Mouse (Mus musculus) brown adipose tissue, adult 24 weeks (tissue): Measurements from ENCODE around the gene Arhgap25. TPM values are rescaled to one million over a fixed set of nuclear protein-coding genes. Genes with fewer than 3 reads are reported as not detected.
"Not testable (repeated sequence)": the region's sequence is repeated elsewhere in the genome, so short reads cannot be mapped to it uniquely, and the experiment has no call there.

Experiments
- H3K27ac ChIP-seq: fragments of 200-500 bp; replicated peaks from 2 replicates; pipeline ENCODE4 v1.5.1; 2012; ENCODE audit warnings: low read depth, mild to moderate bottlenecking, low read length
- H3K4me1 ChIP-seq: fragments of 200-500 bp; 2 replicates; pipeline ENCODE4 v1.6.1; 2012; ENCODE audit warnings: low read length, mixed read lengths; ENCODE audit not compliant: control insufficient read depth, insufficient read depth, insufficient read length
- H3K4me3 ChIP-seq: fragments of 200-500 bp; 2 replicates; pipeline ENCODE4 v1.5.1; 2012; ENCODE audit warnings: low read depth, mild to moderate bottlenecking, low read length, moderate library complexity; ENCODE audit not compliant: insufficient read depth
- polyA plus RNA-seq: library from polyadenylated mRNA; stranded (reverse); fragments of >200 nt; gene quantifications from 2 replicates; pipeline ENCODE4 v1.2.4, GENCODE M21; 2012; ENCODE audit not compliant: missing spikeins, insufficient read depth, insufficient read length

The Arhgap25 gene
- polyA plus RNA-seq, 1 experiment, result 1.5 TPM

GRCm38 (mm10) chr6:87502831-87503286 lies 30.2 kb downstream of the Arhgap25 start:
- Histone ChIP-seq H3K27ac (peak overlapping the region; percentile 43; the same call in 1 of the 2 replicates), H3K4me3 (no peak overlapping the region), H3K4me1 (no peaks in the 10 kb centered on the region; the same call in 1 of the 2 replicates)

- no peak overlapping the region for H3K4me3 ChIP-seq
- no peaks in the 10 kb centered on the region; the same call in 1 of the 2 replicates for H3K4me1 ChIP-seq
- peak overlapping the region; percentile 43; the same call in 1 of the 2 replicates for H3K27ac ChIP-seq
Measured at GRCm38 (mm10) chr6:87502411-87502810, 30.6 kb downstream of the Arhgap25 start.

GRCm38 (mm10) chr6:87500696-87501095 lies 32.4 kb downstream of the Arhgap25 start:
- peaks cover 3% of the 10 kb centered on the region for H3K4me1 ChIP-seq
- no peak overlapping the region for H3K27ac ChIP-seq
- no peak overlapping the region for H3K4me3 ChIP-seq

GRCm38 (mm10) chr6:87499791-87500190 lies 33.3 kb downstream of the Arhgap25 start:
- no peak overlapping the region for H3K27ac ChIP-seq
- peaks cover 3% of the 10 kb centered on the region for H3K4me1 ChIP-seq
- no peak overlapping the region for H3K4me3 ChIP-seq

- H3K27ac ChIP-seq, result peak overlapping the region; percentile 85
Measured at GRCm38 (mm10) chr6:87496143-87496542, 36.9 kb downstream of the Arhgap25 start.

GRCm38 (mm10) chr6:87494339-87494738 lies 38.7 kb downstream of the Arhgap25 start:
- H3K27ac ChIP-seq, result peak overlapping the region; percentile 7
- H3K4me3 ChIP-seq, result peak overlapping the region; percentile 67
- peaks cover 3% of the 10 kb centered on the region; the same call in 1 of the 2 replicates for H3K4me1 ChIP-seq

More at GRCm38 (mm10) chr6:87496143-87496542, 36.9 kb downstream of the Arhgap25 start:
- peak overlapping the region; percentile 67 for H3K4me3 ChIP-seq
- peaks cover 3% of the 10 kb centered on the region; the same call in 1 of the 2 replicates for H3K4me1 ChIP-seq

GRCm38 (mm10) chr6:87487657-87488426 lies 45.2 kb downstream of the Arhgap25 start:
- Histone ChIP-seq H3K4me1 (no peaks in the 10 kb centered on the region), H3K27ac (no peak overlapping the region), H3K4me3 (no peak overlapping the region)

GRCm38 (mm10) chr6:87484806-87485205 lies 48.3 kb downstream of the Arhgap25 start:
- Histone ChIP-seq H3K27ac (no peak overlapping the region), H3K4me3 (no peak overlapping the region), H3K4me1 (no peaks in the 10 kb centered on the region)

- no peak overlapping the region for H3K4me3 ChIP-seq
- H3K27ac ChIP-seq, result no peak overlapping the region
Measured at GRCm38 (mm10) chr6:87483900-87484289, 49.2 kb downstream of the Arhgap25 start.

GRCm38 (mm10) chr6:87483224-87483899 lies 49.7 kb downstream of the Arhgap25 start:
- Histone ChIP-seq H3K4me3 (no peak overlapping the region), H3K4me1 (no peaks in the 10 kb centered on the region), H3K27ac (no peak overlapping the region)

More at GRCm38 (mm10) chr6:87483900-87484289, 49.2 kb downstream of the Arhgap25 start:
- H3K4me1 ChIP-seq, result no peaks in the 10 kb centered on the region

- Histone ChIP-seq H3K4me1 (no peaks in the 10 kb centered on the region), H3K27ac (no peak overlapping the region), H3K4me3 (no peak overlapping the region)
Measured at GRCm38 (mm10) chr6:87479291-87479999, 53.6 kb downstream of the Arhgap25 start.

- Histone ChIP-seq H3K4me3 (no peak overlapping the region), H3K4me1 (no peaks in the 10 kb centered on the region), H3K27ac (no peak overlapping the region)
Measured at GRCm38 (mm10) chr6:87478847-87479246, 54.2 kb downstream of the Arhgap25 start.

GRCm38 (mm10) chr6:87475223-87475622 lies 57.8 kb downstream of the Arhgap25 start:
- Histone ChIP-seq H3K4me1 (no peaks in the 10 kb centered on the region), H3K27ac (no peak overlapping the region), H3K4me3 (no peak overlapping the region)

GRCm38 (mm10) chr6:87470098-87470497 lies 63.0 kb downstream of the Arhgap25 start:
- H3K27ac ChIP-seq, H3K4me1 ChIP-seq, H3K4me3 ChIP-seq: not testable (repeated sequence)

- Histone ChIP-seq H3K27ac (no peak overlapping the region), H3K4me3 (no peak overlapping the region), H3K4me1 (no peaks in the 10 kb centered on the region)
Measured at GRCm38 (mm10) chr6:87468372-87468771, 64.7 kb downstream of the Arhgap25 start.
